Mouse (Mus musculus): Measurements from ENCODE around the gene Dab2ip. TPM values are rescaled to one million over a fixed set of nuclear protein-coding genes. Genes with fewer than 3 reads are reported as not detected.

The Dab2ip gene
- polyA plus RNA-seq, 1 experiment from 2014 or later: 56.9 TPM

GRCm38 (mm10) chr2:35651297-35651731 is 93.2 kb downstream of the Dab2ip start:
- peaks cover 22% of the 10 kb centered on the region for H3K4me1 ChIP-seq
- H3K9ac ChIP-seq: no peak overlapping the region
- H3K9me3 ChIP-seq: no peaks in the 10 kb centered on the region
- peak overlapping the region; percentile 58; the same call in 1 of the 2 replicates for H3K27ac ChIP-seq
- 50% methylated on average over 6 of the region's 6 CpGs for WGBS
- H3K27me3 ChIP-seq: no peaks in the 10 kb centered on the region
- H3K4me2 ChIP-seq: no peak overlapping the region
- ATAC-seq (ENCODE audit: low FRiP score): no peak
- no peak overlapping the region for H3K4me3 ChIP-seq (replicated peaks)
- H3K36me3 ChIP-seq (replicated peaks): no peaks in the 10 kb centered on the region

GRCm38 (mm10) chr2:35652984-35653383 is 94.9 kb downstream of the Dab2ip start:
- no peaks in the 10 kb centered on the region for H3K36me3 ChIP-seq (replicated peaks)
- no peak overlapping the region for H3K9ac ChIP-seq
- WGBS: 85% methylated on average over 4 of the region's 4 CpGs
- H3K27ac ChIP-seq: no peak overlapping the region
- no peak for ATAC-seq (ENCODE audit: low FRiP score)
- H3K9me3 ChIP-seq: no peaks in the 10 kb centered on the region
- peaks cover 36% of the 10 kb centered on the region for H3K4me1 ChIP-seq
- no peak overlapping the region for H3K4me3 ChIP-seq (replicated peaks)
- H3K27me3 ChIP-seq: no peaks in the 10 kb centered on the region
- H3K4me2 ChIP-seq: no peak overlapping the region

- H3K9me3 ChIP-seq: no peaks in the 10 kb centered on the region
- no peak for ATAC-seq (ENCODE audit: low FRiP score)
- H3K27ac ChIP-seq: no peak overlapping the region
- H3K27me3 ChIP-seq: no peaks in the 10 kb centered on the region
- no peak overlapping the region for H3K4me3 ChIP-seq (replicated peaks)
- WGBS: 93% methylated on average over 6 of the region's 6 CpGs
- peaks cover 36% of the 10 kb centered on the region for H3K4me1 ChIP-seq
- H3K4me2 ChIP-seq: no peak overlapping the region
- H3K36me3 ChIP-seq (replicated peaks): no peaks in the 10 kb centered on the region
- no peak overlapping the region for H3K9ac ChIP-seq
Observed at GRCm38 (mm10) chr2:35654795-35655194, 96.7 kb downstream of the Dab2ip start.

- peaks cover 40% of the 10 kb centered on the region for H3K4me1 ChIP-seq
- H3K9me3 ChIP-seq: no peaks in the 10 kb centered on the region
- H3K27ac ChIP-seq: no peak overlapping the region
- H3K4me2 ChIP-seq: no peak overlapping the region
- H3K9ac ChIP-seq: no peak overlapping the region
- H3K4me3 ChIP-seq (replicated peaks): no peak overlapping the region
- no peak for ATAC-seq (ENCODE audit: low FRiP score)
- H3K27me3 ChIP-seq: no peaks in the 10 kb centered on the region
- 49% methylated on average over 8 of the region's 8 CpGs for whole genome bisulfite sequencing
- H3K36me3 ChIP-seq (replicated peaks): no peaks in the 10 kb centered on the region
Observed at GRCm38 (mm10) chr2:35655996-35656395, 97.9 kb downstream of the Dab2ip start.

- H3K4me1 ChIP-seq: peaks cover 41% of the 10 kb centered on the region
- H3K9me3 ChIP-seq: no peaks in the 10 kb centered on the region
- H3K4me3 ChIP-seq (replicated peaks): no peak overlapping the region
- no peak for ATAC-seq (ENCODE audit: low FRiP score)
- 77% methylated on average over 3 of the region's 3 CpGs for WGBS
- H3K4me2 ChIP-seq: no peak overlapping the region
- no peak overlapping the region for H3K27ac ChIP-seq
- H3K9ac ChIP-seq: no peak overlapping the region
- H3K36me3 ChIP-seq (replicated peaks): no peaks in the 10 kb centered on the region
- no peaks in the 10 kb centered on the region for H3K27me3 ChIP-seq
Observed at GRCm38 (mm10) chr2:35658311-35658710, 100.2 kb downstream of the Dab2ip start.

- no peaks in the 10 kb centered on the region for H3K27me3 ChIP-seq
- no peak overlapping the region for H3K9ac ChIP-seq
- H3K27ac ChIP-seq: no peak overlapping the region
- no peak overlapping the region for H3K4me2 ChIP-seq
- H3K9me3 ChIP-seq: no peaks in the 10 kb centered on the region
- 86% methylated on average over 5 of the region's 5 CpGs for WGBS
- H3K4me1 ChIP-seq: peaks cover 55% of the 10 kb centered on the region
- no peak overlapping the region for H3K4me3 ChIP-seq (replicated peaks)
- ATAC-seq (ENCODE audit: low FRiP score): no peak
- H3K36me3 ChIP-seq (replicated peaks): no peaks in the 10 kb centered on the region
Observed at GRCm38 (mm10) chr2:35659578-35660194, 101.6 kb downstream of the Dab2ip start.

- 3% methylated on average over 12 of the region's 47 CpGs for WGBS
- Histone ChIP-seq H3K9ac (peak overlapping the region; percentile 94), H3K27ac (peak overlapping the region; percentile 86; the same call in 1 of the 2 replicates), H3K4me1 (peaks cover 60% of the 10 kb centered on the region), H3K27me3 (no peaks in the 10 kb centered on the region), H3K9me3 (no peaks in the 10 kb centered on the region), H3K36me3 (replicated peaks) (no peaks in the 10 kb centered on the region), H3K4me2 (peak overlapping the region; percentile 91), H3K4me3 (replicated peaks) (peak overlapping the region; percentile 75)
- peak; percentile 83 for ATAC-seq (ENCODE audit: low FRiP score)
Observed at GRCm38 (mm10) chr2:35660953-35661374, 102.9 kb downstream of the Dab2ip start.

GRCm38 (mm10) chr2:35661454-35662000 is 103.5 kb downstream of the Dab2ip start:
- WGBS: under 1% methylated on average over 46 of the region's 51 CpGs
- H3K4me1 ChIP-seq: peaks cover 58% of the 10 kb centered on the region

GRCm38 (mm10) chr2:35662001-35662491 is 104.0 kb downstream of the Dab2ip start:
- under 1% methylated on average over 24 of the region's 24 CpGs for WGBS
- Histone ChIP-seq H3K4me2 (peak overlapping the region; percentile 91), H3K36me3 (replicated peaks) (no peaks in the 10 kb centered on the region), H3K9me3 (no peaks in the 10 kb centered on the region), H3K4me1 (peaks cover 57% of the 10 kb centered on the region), H3K9ac (peak overlapping the region; percentile 94), H3K27ac (peak overlapping the region; percentile 86), H3K27me3 (no peaks in the 10 kb centered on the region), H3K4me3 (replicated peaks) (peak overlapping the region; percentile 75)
- peak; percentile 59 for ATAC-seq (ENCODE audit: low FRiP score)

More at GRCm38 (mm10) chr2:35661454-35662000, 103.5 kb downstream of the Dab2ip start:
- peak; percentile 59 for ATAC-seq (ENCODE audit: low FRiP score)
- peak overlapping the region; percentile 86 for H3K27ac ChIP-seq
- peak overlapping the region; percentile 75 for H3K4me3 ChIP-seq (replicated peaks)
- H3K9ac ChIP-seq: peak overlapping the region; percentile 94
- peak overlapping the region; percentile 91 for H3K4me2 ChIP-seq
- H3K9me3 ChIP-seq: no peaks in the 10 kb centered on the region
- no peaks in the 10 kb centered on the region for H3K36me3 ChIP-seq (replicated peaks)
- no peaks in the 10 kb centered on the region for H3K27me3 ChIP-seq

- H3K4me1 ChIP-seq: peaks cover 57% of the 10 kb centered on the region
- WGBS: 8% methylated on average over 26 of the region's 26 CpGs
- H3K36me3 ChIP-seq (replicated peaks): no peaks in the 10 kb centered on the region
- peak overlapping the region; percentile 75 for H3K4me3 ChIP-seq (replicated peaks)
- H3K27ac ChIP-seq: peak overlapping the region; percentile 50; the same call in 1 of the 2 replicates
- no peaks in the 10 kb centered on the region for H3K9me3 ChIP-seq
- 0 out of 2 replicates have a peak, but pooled peaks have one; percentile 3 for ATAC-seq (ENCODE audit: low FRiP score)
- no peaks in the 10 kb centered on the region for H3K27me3 ChIP-seq
- H3K9ac ChIP-seq: peak overlapping the region; percentile 94
- H3K4me2 ChIP-seq: peak overlapping the region; percentile 91
Observed at GRCm38 (mm10) chr2:35662738-35663550, 104.9 kb downstream of the Dab2ip start.

GRCm38 (mm10) chr2:35667746-35668145 is 109.7 kb downstream of the Dab2ip start:
- Histone ChIP-seq H3K36me3 (replicated peaks) (peaks cover 3% of the 10 kb centered on the region; the same call in 1 of the 2 replicates), H3K4me1 (peaks cover 90% of the 10 kb centered on the region), H3K4me2 (no peak overlapping the region), H3K4me3 (replicated peaks) (no peak overlapping the region), H3K9me3 (no peaks in the 10 kb centered on the region), H3K9ac (no peak overlapping the region), H3K27me3 (no peaks in the 10 kb centered on the region), H3K27ac (no peak overlapping the region)
- no peak for ATAC-seq (ENCODE audit: low FRiP score)
- WGBS: 71% methylated on average over 8 of the region's 8 CpGs

GRCm38 (mm10) chr2:35669217-35669616 is 111.2 kb downstream of the Dab2ip start:
- no peaks in the 10 kb centered on the region for H3K9me3 ChIP-seq
- no peak overlapping the region for H3K27ac ChIP-seq
- WGBS: 76% methylated on average over 4 of the region's 4 CpGs
- H3K4me3 ChIP-seq (replicated peaks): no peak overlapping the region
- ATAC-seq (ENCODE audit: low FRiP score): no peak
- no peak overlapping the region for H3K4me2 ChIP-seq
- H3K4me1 ChIP-seq: peaks cover 84% of the 10 kb centered on the region
- H3K36me3 ChIP-seq (replicated peaks): peaks cover 3% of the 10 kb centered on the region; the same call in 1 of the 2 replicates
- H3K9ac ChIP-seq: no peak overlapping the region
- H3K27me3 ChIP-seq: no peaks in the 10 kb centered on the region

All from forebrain, embryonic 12.5 days (tissue).